Mouse (Mus musculus): ENCODE data around the gene Sptbn1. TPM values are rescaled to one million over a fixed set of nuclear protein-coding genes. Genes with fewer than 3 reads are reported as not detected.
A peak's percentile ranks its signal among the peaks of the same experiment; 100 is the strongest.

Gene Sptbn1
- polyA plus RNA-seq, 1 experiment from 2014 or later, result 215 TPM

DNA sequence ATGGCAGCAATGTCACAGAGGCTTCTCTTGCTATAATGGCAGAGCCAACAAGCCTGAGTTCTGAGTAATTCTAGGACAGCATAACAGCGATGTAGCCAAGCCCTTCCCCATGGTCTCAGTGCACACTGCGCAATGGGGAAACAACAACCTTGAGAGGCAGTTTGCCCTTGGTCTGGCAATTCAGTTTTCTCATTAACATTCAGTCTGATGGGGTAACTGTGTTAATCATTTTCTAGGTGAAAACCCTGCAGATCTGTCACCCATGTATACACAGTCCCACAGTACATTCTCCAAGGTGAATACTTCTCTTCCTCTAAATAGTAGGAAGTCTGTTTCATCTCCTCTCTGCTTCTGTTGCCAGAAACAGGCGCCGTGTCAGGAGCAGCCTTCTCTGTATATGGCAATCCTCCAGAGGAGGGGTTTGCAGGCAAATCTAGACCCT is 37.6 kb downstream of the Sptbn1 start:
- H3K36me3 ChIP-seq (ENCODE audit: control insufficient read depth, insufficient read depth, low read length), result peaks cover 12% of the 10 kb centered on the region
- H3K9ac ChIP-seq (ENCODE audit: low read length), result peak overlapping the region; percentile 6; the same call in 1 of the 2 replicates
- H3K4me2 ChIP-seq (ENCODE audit: low read length), result no peak overlapping the region
- H3K4me3 ChIP-seq (ENCODE audit: control insufficient read depth in 1 of 2, insufficient read depth in 1 of 2, low read depth in 1 of 2, low read length in 2 of 2), result no peak overlapping the region
- peak overlapping the region; percentile 88 to 91 for H3K27ac ChIP-seq (replicated peaks in 1 of 2; ENCODE audit: control insufficient read depth in 1 of 2, insufficient read depth in 1 of 2, low read depth in 2 of 2, low read length in 2 of 2)
- H3K4me1 ChIP-seq (ENCODE audit: control insufficient read depth in 2 of 2, insufficient read depth in 2 of 2, low read length in 2 of 2), result peaks cover 19 to 62% of the 10 kb centered on the region in 2 experiments
- no peaks in the 10 kb centered on the region for H3K27me3 ChIP-seq (ENCODE audit: control insufficient read depth, insufficient read depth, low read length)
- whole genome bisulfite sequencing, result 45% methylated on average over 4 of the region's 4 CpGs
- H3K9me3 ChIP-seq (ENCODE audit: control insufficient read depth, low read length), result no peaks in the 10 kb centered on the region
- ATAC-seq (ENCODE audit: insufficient number of reproducible peaks, insufficient read depth, low FRiP score, low read depth), result no peak

- WGBS, result 55% methylated on average over 2 of the region's 2 CpGs
- ATAC-seq (ENCODE audit: insufficient number of reproducible peaks, insufficient read depth, low FRiP score, low read depth), result no peak
- H3K4me1 ChIP-seq (ENCODE audit: control insufficient read depth in 2 of 2, insufficient read depth in 2 of 2, low read length in 2 of 2), result peaks cover 17 to 54% of the 10 kb centered on the region in 2 experiments
- no peaks in the 10 kb centered on the region for H3K36me3 ChIP-seq (ENCODE audit: control insufficient read depth, insufficient read depth, low read length)
- H3K9me3 ChIP-seq (ENCODE audit: control insufficient read depth, low read length), result no peaks in the 10 kb centered on the region
- peak overlapping the region; percentile 34 to 44; a peak in 3 of 4 replicates for H3K27ac ChIP-seq (replicated peaks in 1 of 2; ENCODE audit: control insufficient read depth in 1 of 2, insufficient read depth in 1 of 2, low read depth in 2 of 2, low read length in 2 of 2)
- no peak overlapping the region for H3K4me3 ChIP-seq (ENCODE audit: control insufficient read depth in 1 of 2, insufficient read depth in 1 of 2, low read depth in 1 of 2, low read length in 2 of 2)
- no peaks in the 10 kb centered on the region for H3K27me3 ChIP-seq (ENCODE audit: control insufficient read depth, insufficient read depth, low read length)
- H3K4me2 ChIP-seq (ENCODE audit: low read length), result no peak overlapping the region
- H3K9ac ChIP-seq (ENCODE audit: low read length), result no peak overlapping the region
These were observed 41.2 kb downstream of the Sptbn1 start for GRCm38 (mm10) chr11:30226756-30227155.

DNA sequence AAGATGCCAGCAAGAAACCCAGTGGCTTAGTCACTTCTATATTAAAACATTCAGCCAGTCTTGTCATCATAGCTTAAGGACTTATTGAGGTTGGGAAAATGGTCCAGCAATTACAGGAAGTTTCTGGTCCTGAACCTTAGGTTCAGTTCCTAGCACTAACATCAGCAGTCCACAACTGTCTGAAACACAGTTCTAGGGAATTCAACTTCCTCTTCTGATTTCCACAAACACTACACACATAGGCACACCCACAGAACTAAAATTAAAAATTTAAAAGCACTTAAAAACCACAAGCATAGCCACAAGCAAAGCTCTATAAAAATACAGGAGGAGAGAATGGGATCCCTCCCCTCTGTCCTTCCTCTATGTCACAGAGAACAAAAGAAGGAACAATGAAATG is 43.4 kb downstream of the Sptbn1 start:
- Histone ChIP-seq H3K36me3 (ENCODE audit: control insufficient read depth, insufficient read depth, low read length) (peaks cover 9% of the 10 kb centered on the region), H3K27me3 (ENCODE audit: control insufficient read depth, insufficient read depth, low read length) (no peaks in the 10 kb centered on the region), H3K9ac (ENCODE audit: low read length) (no peak overlapping the region), H3K4me2 (ENCODE audit: low read length) (no peak overlapping the region), H3K4me3 (ENCODE audit: control insufficient read depth in 1 of 2, insufficient read depth in 1 of 2, low read depth in 1 of 2, low read length in 2 of 2) (no peak overlapping the region), H3K4me1 (ENCODE audit: control insufficient read depth in 2 of 2, insufficient read depth in 2 of 2, low read length in 2 of 2) (peaks cover 5 to 37% of the 10 kb centered on the region in 2 experiments; a peak in 3 of 4 replicates), H3K9me3 (ENCODE audit: control insufficient read depth, low read length) (no peaks in the 10 kb centered on the region), H3K27ac (replicated peaks in 1 of 2; ENCODE audit: control insufficient read depth in 1 of 2, insufficient read depth in 1 of 2, low read depth in 2 of 2, low read length in 2 of 2) (no peak overlapping the region)
- no peak for ATAC-seq (ENCODE audit: insufficient number of reproducible peaks, insufficient read depth, low FRiP score, low read depth)

DNA sequence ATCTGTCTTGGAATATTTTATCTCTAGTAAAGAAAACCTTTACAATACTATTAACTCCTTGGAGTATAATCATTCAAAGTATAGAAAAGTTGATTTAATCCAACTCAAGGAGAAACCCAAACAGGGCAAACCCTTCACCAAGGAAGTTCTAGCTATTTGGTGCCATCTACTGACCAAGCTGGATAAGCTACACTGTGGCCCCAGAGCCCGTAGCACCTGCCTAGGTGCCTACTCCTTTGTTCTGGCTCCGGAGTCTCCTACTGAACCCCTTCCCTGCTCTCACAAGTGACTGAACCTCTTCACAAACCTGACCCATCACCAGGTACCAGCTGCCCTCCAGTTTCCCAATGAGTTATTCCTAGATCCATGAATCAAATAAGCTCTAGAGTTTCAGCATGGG is 45.3 kb downstream of the Sptbn1 start:
- ATAC-seq (ENCODE audit: insufficient number of reproducible peaks, insufficient read depth, low FRiP score, low read depth), result no peak

DNA sequence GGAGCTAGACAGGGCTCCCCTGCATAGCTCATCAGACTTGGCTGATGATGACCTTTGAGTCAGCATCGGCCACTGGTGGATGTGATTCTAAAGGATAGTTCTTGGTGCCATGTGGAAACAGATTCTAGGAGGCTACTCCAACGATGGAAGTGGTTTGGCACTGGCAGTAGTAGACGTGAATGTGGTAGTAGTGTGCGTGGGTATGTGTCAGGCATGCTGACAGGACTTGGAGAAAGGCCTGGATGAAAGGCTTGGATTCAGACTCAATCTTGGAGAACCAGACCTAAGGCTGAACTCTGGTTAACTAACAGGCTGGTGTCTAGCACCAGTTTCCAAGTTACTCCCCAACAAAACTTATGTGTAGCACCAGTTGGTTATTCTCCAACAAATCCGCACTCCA is 46.9 kb downstream of the Sptbn1 start:
- Histone ChIP-seq H3K9me3 (ENCODE audit: control insufficient read depth, low read length) (no peaks in the 10 kb centered on the region), H3K4me1 (ENCODE audit: control insufficient read depth in 2 of 2, insufficient read depth in 2 of 2, low read length in 2 of 2) (peaks cover 0 to 22% of the 10 kb centered on the region in 2 experiments; a peak in 2 of 4 replicates), H3K27me3 (ENCODE audit: control insufficient read depth, insufficient read depth, low read length) (no peaks in the 10 kb centered on the region), H3K27ac (replicated peaks in 1 of 2; ENCODE audit: control insufficient read depth in 1 of 2, insufficient read depth in 1 of 2, low read depth in 2 of 2, low read length in 2 of 2) (no peak overlapping the region), H3K9ac (ENCODE audit: low read length) (no peak overlapping the region), H3K36me3 (ENCODE audit: control insufficient read depth, insufficient read depth, low read length) (peaks cover 45% of the 10 kb centered on the region), H3K4me2 (ENCODE audit: low read length) (no peak overlapping the region), H3K4me3 (ENCODE audit: control insufficient read depth in 1 of 2, insufficient read depth in 1 of 2, low read depth in 1 of 2, low read length in 2 of 2) (no peak overlapping the region)
- ATAC-seq (ENCODE audit: insufficient number of reproducible peaks, insufficient read depth, low FRiP score, low read depth), result no peak
- 84% methylated on average over 5 of the region's 5 CpGs for WGBS

More for the DNA sequence above, 45.3 kb downstream of the Sptbn1 start:
- H3K27me3 ChIP-seq (ENCODE audit: control insufficient read depth, insufficient read depth, low read length), result no peaks in the 10 kb centered on the region
- no peak overlapping the region for H3K27ac ChIP-seq (replicated peaks in 1 of 2; ENCODE audit: control insufficient read depth in 1 of 2, insufficient read depth in 1 of 2, low read depth in 2 of 2, low read length in 2 of 2)
- no peak overlapping the region for H3K4me3 ChIP-seq (ENCODE audit: control insufficient read depth in 1 of 2, insufficient read depth in 1 of 2, low read depth in 1 of 2, low read length in 2 of 2)
- no peaks in the 10 kb centered on the region for H3K9me3 ChIP-seq (ENCODE audit: control insufficient read depth, low read length)
- H3K4me2 ChIP-seq (ENCODE audit: low read length), result no peak overlapping the region
- no peak overlapping the region for H3K9ac ChIP-seq (ENCODE audit: low read length)
- H3K4me1 ChIP-seq (ENCODE audit: control insufficient read depth in 2 of 2, insufficient read depth in 2 of 2, low read length in 2 of 2), result peaks cover 5 to 35% of the 10 kb centered on the region in 2 experiments; a peak in 3 of 4 replicates
- 39% methylated on average over 2 of the region's 2 CpGs for WGBS
- peaks cover 29% of the 10 kb centered on the region for H3K36me3 ChIP-seq (ENCODE audit: control insufficient read depth, insufficient read depth, low read length)

- Histone ChIP-seq H3K4me1 (ENCODE audit: control insufficient read depth in 2 of 2, insufficient read depth in 2 of 2, low read length in 2 of 2) (peaks cover 0 to 28% of the 10 kb centered on the region in 2 experiments; a peak in 2 of 4 replicates), H3K9me3 (ENCODE audit: control insufficient read depth, low read length) (no peaks in the 10 kb centered on the region), H3K27ac (replicated peaks in 1 of 2; ENCODE audit: control insufficient read depth in 1 of 2, insufficient read depth in 1 of 2, low read depth in 2 of 2, low read length in 2 of 2) (no peak overlapping the region), H3K4me3 (ENCODE audit: control insufficient read depth in 1 of 2, insufficient read depth in 1 of 2, low read depth in 1 of 2, low read length in 2 of 2) (no peak overlapping the region), H3K9ac (ENCODE audit: low read length) (no peak overlapping the region), H3K4me2 (ENCODE audit: low read length) (no peak overlapping the region), H3K27me3 (ENCODE audit: control insufficient read depth, insufficient read depth, low read length) (no peaks in the 10 kb centered on the region), H3K36me3 (ENCODE audit: control insufficient read depth, insufficient read depth, low read length) (peaks cover 71% of the 10 kb centered on the region)
- ATAC-seq (ENCODE audit: insufficient number of reproducible peaks, insufficient read depth, low FRiP score, low read depth), result no peak
- 97% methylated on average over 1 of the region's 1 CpGs for WGBS
These were observed 49.6 kb downstream of the Sptbn1 start for GRCm38 (mm10) chr11:30218386-30218785.

- H3K4me1 ChIP-seq (ENCODE audit: control insufficient read depth in 2 of 2, insufficient read depth in 2 of 2, low read length in 2 of 2), result peaks cover under 1 to 26% of the 10 kb centered on the region in 2 experiments; a peak in 3 of 4 replicates
- H3K27me3 ChIP-seq (ENCODE audit: control insufficient read depth, insufficient read depth, low read length), result no peaks in the 10 kb centered on the region
- H3K27ac ChIP-seq (replicated peaks in 1 of 2; ENCODE audit: control insufficient read depth in 1 of 2, insufficient read depth in 1 of 2, low read depth in 2 of 2, low read length in 2 of 2), result no peak overlapping the region
- H3K4me2 ChIP-seq (ENCODE audit: low read length), result no peak overlapping the region
- no peak for ATAC-seq (ENCODE audit: insufficient number of reproducible peaks, insufficient read depth, low FRiP score, low read depth)
- peaks cover 71% of the 10 kb centered on the region for H3K36me3 ChIP-seq (ENCODE audit: control insufficient read depth, insufficient read depth, low read length)
- H3K4me3 ChIP-seq (ENCODE audit: control insufficient read depth in 1 of 2, insufficient read depth in 1 of 2, low read depth in 1 of 2, low read length in 2 of 2), result no peak overlapping the region
- H3K9me3 ChIP-seq (ENCODE audit: control insufficient read depth, low read length), result no peaks in the 10 kb centered on the region
- WGBS, result 62% methylated on average over 1 of the region's 1 CpGs
- H3K9ac ChIP-seq (ENCODE audit: low read length), result no peak overlapping the region
These were observed 50.5 kb downstream of the Sptbn1 start for GRCm38 (mm10) chr11:30217496-30217895.
